Mouse (Mus musculus) hematopoietic stem cell, adult 5-6 weeks (primary cell): ENCODE results near the gene Ltv1. TPM values are rescaled to one million over a fixed set of nuclear protein-coding genes. Genes with fewer than 3 reads are reported as not detected.
"Not testable (repeated sequence)": the region's sequence is repeated elsewhere in the genome, so short reads cannot be mapped to it uniquely, and the experiment has no call there.

Experiments
- ATAC-seq, 2 experiments: fragments of 125-278 bp in 1 of 2; replicated peaks in 1 of 2; 2 replicates each; pipeline ENCODE4 v1.8.0; 2016 to 2017; ENCODE audit warnings: inconsistent platforms in 2 of 2, mild to moderate bottlenecking in 2 of 2, moderate number of reproducible peaks in 2 of 2, low read depth in 1 of 2, moderate TSS enrichment in 1 of 2; ENCODE audit not compliant: low FRiP score in 2 of 2, poor library complexity in 2 of 2, severe bottlenecking in 2 of 2, insufficient read depth in 1 of 2, low TSS enrichment in 1 of 2
- total RNA-seq: library from RNA; stranded (forward); fragments of 172-1452, 232-1000 nt; gene quantifications from 2 replicates; pipeline ENCODE4 v1.2.3, GENCODE M21; 2017

Ltv1 gene
- total RNA-seq, 1 experiment from 2014 or later: 49.2 TPM

GRCm38 (mm10) chr10:13201741-13202293 is 8.8 kb upstream of the Ltv1 start:
- no peak for ATAC-seq

DNA sequence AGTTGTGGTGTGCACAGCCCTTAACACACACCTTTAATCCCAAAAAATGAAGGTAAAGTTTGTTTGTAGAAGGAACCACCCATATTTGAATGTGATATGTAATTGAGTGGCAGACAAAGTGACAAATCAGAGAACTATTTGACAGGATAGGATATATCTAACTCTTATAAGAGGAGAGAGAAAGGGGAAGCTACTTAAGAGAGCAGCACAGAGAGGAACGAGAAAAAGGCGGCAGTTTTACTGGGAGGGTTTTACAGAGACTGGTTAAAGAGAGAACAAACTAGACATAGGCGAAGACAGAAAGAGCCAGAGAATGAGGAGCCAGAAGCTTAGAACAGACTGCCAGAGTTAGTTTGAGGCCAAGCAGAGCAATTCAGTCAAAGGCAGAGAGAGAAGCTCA is 7.9 kb upstream of the Ltv1 start:
- no peak for ATAC-seq

DNA sequence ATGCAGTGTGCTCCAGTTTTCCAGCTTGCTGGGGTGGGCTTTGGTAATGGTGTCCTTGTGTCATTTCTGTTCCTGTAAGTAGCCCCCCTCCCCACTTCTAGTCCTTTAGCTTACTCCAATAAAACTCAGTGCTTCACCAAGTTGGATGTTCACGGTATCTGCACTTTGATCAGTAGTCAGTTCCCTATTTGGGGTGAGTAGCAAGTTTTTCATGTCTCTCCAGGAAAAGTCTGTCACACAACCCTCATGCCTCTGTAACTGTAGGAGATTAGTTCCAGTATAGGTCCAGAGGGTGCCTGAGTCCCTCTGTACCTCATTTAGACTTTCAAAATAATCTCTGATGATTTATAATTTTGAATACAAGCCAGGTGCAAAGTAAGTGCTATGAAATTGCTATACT is 6.3 kb upstream of the Ltv1 start:
- ATAC-seq: peak; percentile 36 to 53; a peak in 3 of 4 replicates

- ATAC-seq: no peak
Observed at GRCm38 (mm10) chr10:13196872-13197507, 4.0 kb upstream of the Ltv1 start.

DNA sequence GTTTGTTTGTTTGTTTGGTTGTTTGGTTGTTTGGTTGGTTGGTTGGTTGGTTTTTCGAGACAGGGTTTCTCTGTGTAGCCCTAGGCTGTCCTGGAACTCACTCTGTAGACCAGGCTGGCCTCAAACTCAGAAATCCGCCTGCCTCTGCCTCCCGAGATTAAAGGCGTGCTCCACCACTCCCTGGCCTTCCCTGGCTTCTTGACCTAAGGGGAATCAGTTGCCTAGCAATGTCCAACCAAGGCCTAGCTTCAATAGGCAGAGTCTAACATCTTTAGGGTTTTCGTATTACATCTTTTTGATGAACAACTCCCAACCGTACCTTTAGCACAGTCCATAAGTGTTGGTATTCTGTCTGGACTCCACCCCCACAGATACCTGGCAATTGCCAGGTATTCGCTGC is 528 bp upstream of the Ltv1 start:
- not testable (repeated sequence) for ATAC-seq

GRCm38 (mm10) chr10:13189881-13190280 is 3.1 kb downstream of the Ltv1 start:
- ATAC-seq: no peak

DNA sequence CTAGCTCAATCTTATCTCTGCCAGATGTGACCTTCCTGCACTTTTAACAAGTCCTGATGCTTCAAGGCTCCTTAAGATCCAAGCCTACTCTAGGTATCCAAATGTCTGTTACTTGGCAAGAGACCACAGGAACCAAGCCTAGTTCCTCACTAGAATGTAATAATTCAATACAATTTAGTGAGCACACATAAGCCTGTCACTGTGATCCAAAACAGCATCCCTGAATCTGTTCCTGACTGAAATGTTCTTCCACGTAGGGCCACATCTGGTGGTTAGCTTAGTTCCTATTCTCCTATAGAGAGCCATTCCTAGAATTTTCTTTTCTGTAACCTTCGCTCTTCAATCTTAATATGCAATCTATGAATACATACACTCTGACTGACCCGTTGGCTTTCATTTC is 6.2 kb downstream of the Ltv1 start:
- no peak for ATAC-seq

DNA sequence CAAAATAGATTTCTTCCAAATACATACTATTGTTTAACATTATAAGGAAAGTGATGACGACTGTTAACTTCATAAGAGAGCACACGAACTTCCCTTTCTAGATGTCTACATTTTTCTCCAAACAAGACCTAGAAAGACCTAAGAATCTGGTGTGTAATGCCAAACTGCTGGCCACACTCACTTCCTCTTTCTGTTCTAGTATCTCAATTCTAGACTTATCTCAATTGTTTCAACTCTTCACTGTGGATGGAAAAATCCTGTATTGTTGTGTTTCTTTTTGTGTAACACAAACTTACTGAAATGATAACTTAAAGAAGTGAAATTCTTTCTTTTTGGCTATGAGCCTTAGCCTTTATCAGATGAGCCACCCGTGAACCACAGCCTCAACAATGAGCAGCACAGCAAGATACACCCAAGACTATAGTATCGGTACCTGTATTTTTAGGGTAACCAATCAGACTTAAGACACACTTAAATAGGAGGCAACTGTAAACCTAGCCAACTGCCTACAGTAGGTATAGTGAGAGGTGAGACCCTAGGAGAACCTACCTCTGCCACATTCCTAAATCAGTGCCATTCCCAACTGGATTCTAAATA is 8.7 kb downstream of the Ltv1 start:
- ATAC-seq: peak; percentile 77 to 81; a peak in 3 of 4 replicates

DNA sequence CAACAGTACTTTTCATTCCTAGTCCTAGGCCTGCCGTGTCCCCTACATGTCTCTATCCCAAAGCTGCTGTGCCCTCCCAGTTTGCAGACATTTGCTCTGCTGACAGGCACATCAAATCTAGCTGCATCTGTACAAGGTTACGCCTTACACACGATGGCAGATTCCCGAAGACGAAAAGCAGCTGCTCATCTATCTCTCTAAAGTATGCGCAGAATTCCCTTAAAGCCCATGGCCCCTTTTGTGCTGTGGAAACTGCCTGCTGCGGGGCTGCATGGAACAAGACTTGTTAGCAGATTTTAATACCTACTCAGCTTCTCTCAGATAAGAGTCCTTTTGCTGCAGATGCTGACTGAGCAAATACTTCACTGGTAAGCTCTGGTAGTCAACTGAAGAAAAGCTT is 12.8 kb downstream of the Ltv1 start:
- no peak for ATAC-seq

DNA sequence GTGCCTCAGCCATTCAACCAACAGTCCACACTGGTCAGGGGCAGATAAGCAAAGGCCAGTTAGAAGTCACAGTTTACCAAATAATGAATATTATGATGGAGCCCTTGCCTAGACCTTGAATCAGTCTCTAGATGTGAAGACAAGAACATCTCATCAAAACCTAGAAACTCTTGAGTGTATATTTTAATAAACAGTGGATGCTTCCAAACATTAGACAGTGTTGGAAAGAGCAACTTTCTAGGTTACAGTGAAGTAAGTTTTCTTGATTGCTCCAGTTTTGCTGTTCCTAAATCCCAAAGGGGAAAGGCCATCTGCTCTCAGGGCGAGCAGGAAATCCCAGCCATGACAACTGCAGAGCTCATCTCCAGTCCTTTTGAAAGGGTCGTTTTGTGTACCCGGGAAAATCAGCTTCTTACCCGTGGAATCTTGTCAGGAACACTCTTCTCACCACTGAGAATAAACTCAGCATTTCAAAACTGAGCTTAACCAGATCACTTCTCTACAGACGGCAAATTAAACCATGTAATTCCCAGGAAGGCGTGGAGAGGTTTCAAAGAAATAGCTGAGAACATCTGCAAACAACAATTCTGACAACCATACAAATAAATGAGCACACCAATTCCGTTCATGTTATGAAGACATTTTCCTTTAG is 14.9 kb downstream of the Ltv1 start, which contains the start of gene Zc2hc1b:
Zc2hc1b (minus strand) TSS at position 51 of the 652 bp plus-strand sequence.
- no peak for ATAC-seq

- no peak for ATAC-seq
Observed at GRCm38 (mm10) chr10:13175866-13176265, 17.1 kb downstream of the Ltv1 start.

DNA sequence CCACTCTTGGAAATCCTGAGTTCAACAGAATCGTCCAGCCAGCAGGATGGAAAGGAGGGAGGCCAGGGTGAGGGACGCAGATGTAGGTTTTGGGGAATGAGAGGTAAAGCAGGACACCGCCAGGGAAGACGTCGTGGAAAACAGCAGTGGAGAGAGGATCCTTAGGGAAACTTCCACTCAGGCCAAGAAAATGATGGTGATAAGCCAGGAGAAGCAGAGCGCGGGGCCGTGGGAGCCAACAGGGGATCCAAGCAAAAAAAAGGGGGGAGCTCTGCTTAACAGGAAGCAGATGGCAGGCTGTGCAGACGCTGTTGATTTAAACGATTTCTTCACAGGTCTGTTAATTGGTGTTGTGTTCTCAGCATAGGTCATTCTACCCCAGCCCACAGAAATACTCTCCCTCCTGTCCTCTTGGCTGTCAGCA is 20.2 kb downstream of the Ltv1 start:
- ATAC-seq: peak; percentile 86

DNA sequence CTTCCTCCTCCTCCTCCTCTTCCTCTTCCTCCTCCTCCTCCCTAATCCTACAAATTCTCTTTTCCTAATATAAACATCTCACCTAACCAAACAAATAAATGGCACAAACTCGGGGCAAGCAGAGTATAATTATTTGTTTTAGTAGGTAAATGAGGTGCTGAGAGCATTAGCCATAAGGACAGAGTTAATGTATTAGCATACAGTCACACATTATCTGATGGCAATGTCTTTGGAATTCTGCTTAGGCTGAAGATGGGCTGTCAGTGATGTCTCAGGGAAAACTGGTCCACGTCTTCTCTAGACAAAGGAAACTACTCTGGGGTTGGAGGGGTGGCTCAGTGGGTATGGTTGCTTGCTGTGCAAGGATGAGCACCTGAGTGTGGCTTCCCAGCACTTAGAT is 21.5 kb downstream of the Ltv1 start:
- ATAC-seq: no peak

DNA sequence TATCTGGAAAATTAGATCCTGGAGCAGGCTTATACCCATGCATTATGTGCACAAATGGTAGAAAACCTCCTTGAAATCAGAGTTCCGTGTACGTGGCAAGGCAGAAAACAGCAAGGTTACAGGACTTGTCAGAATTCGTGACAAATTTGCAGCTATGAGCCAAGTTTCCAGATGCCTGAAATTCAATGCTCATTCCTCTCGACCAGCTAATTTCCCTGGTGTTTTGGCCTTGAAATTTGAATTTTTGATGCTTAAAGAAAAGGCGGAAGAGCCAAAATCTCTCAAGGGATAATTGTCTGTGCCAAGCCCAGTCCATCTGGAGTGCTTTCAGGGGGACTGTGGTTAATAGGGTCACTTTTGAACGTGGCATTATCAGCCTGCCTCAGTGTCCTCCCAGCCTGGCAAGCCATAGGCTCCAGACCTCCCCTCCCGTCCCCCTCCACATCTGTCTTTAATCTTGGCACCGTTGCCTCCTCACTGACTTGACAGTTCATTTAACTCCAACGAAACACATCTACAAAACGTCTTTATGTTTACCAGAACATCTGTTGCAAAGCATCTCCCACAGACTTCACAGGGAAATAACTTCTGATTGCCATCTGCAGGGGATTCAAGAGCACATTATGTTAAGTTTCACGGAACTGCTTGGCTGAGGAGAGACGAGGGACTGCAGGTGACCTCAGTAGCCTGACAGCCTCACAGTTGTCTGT is 22.1 kb downstream of the Ltv1 start:
- ATAC-seq: no peak; a peak in 1 of 4 replicates

GRCm38 (mm10) chr10:13168461-13168860 is 24.5 kb downstream of the Ltv1 start:
- ATAC-seq: no peak

GRCm38 (mm10) chr10:13162031-13162430 is 30.9 kb downstream of the Ltv1 start:
- no peak for ATAC-seq

GRCm38 (mm10) chr10:13160913-13161312 is 32.1 kb downstream of the Ltv1 start:
- no peak for ATAC-seq

- no peak for ATAC-seq
Observed at GRCm38 (mm10) chr10:13155377-13155776, 37.6 kb downstream of the Ltv1 start.
